Mouse (Mus musculus) activated CD4-positive, CD25-positive, alpha-beta regulatory T cell, adult 4 months (primary cell): Measurements from ENCODE around the gene Pmis2. TPM values are rescaled to one million over a fixed set of nuclear protein-coding genes. Genes with fewer than 3 reads are reported as not detected.

Experiments
- ATAC-seq: one replicate; pipeline ENCODE4 v1.8.0; 2017
- polyA plus RNA-seq, 2 experiments: library from polyadenylated mRNA; unstranded; fragments of 100-300 nt; shearing (Covaris generic); gene quantifications; one replicate each; pipeline ENCODE4 v1.2.1; 2017

Pmis2 gene
- polyA plus RNA-seq = not detected

- no peak for ATAC-seq
These were observed at the start of gene Pmis2 for GRCm38 (mm10) chr7:30671480-30671879. TSS of gene Pmis2 (minus strand) at chr7:30671605.

DNA sequence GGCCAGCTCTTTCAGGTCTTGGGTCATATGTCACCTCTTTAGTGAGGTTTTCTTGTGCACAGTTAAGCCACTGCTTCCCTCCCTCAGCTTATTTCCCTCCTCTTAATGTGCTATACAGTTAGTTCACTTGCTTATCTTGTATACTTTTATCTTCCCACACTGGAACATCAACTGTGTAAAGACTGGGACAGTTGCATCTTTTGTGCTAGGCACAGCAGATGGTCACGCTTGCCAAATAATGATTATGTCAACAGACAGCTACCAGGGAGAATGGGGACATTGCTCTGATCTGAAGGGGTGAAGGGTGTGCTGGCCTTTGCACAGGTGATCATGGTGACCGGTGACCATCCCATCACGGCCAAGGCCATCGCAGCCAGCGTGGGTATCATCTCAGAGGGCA, 48.3 kb upstream of the Pmis2 start:
- ATAC-seq = no peak

DNA sequence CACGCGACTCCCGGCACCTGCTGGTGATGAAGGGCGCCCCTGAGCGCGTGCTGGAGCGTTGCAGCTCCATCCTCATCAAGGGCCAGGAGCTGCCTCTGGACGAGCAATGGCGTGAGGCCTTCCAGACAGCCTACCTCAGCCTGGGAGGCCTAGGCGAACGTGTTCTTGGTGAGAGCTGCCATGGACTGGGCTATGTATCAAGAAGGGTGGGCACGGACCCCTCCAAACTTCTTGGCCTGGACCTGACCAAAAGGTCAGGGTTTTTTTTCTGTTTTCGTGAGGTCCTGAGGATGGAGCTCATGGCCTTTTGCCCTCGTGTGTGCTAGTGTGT, 46.3 kb upstream of the Pmis2 start:
- no peak for ATAC-seq

- ATAC-seq = peak; percentile 23
These were observed 45.8 kb upstream of the Pmis2 start for GRCm38 (mm10) chr7:30717006-30717715.

- ATAC-seq = no peak
These were observed 40.5 kb upstream of the Pmis2 start, which contains the start of gene Atp4a for GRCm38 (mm10) chr7:30711942-30712341. TSS of gene Atp4a (plus strand) at chr7:30712209.

- ATAC-seq = no peak
These were observed 36.0 kb upstream of the Pmis2 start for GRCm38 (mm10) chr7:30707441-30707840.

DNA sequence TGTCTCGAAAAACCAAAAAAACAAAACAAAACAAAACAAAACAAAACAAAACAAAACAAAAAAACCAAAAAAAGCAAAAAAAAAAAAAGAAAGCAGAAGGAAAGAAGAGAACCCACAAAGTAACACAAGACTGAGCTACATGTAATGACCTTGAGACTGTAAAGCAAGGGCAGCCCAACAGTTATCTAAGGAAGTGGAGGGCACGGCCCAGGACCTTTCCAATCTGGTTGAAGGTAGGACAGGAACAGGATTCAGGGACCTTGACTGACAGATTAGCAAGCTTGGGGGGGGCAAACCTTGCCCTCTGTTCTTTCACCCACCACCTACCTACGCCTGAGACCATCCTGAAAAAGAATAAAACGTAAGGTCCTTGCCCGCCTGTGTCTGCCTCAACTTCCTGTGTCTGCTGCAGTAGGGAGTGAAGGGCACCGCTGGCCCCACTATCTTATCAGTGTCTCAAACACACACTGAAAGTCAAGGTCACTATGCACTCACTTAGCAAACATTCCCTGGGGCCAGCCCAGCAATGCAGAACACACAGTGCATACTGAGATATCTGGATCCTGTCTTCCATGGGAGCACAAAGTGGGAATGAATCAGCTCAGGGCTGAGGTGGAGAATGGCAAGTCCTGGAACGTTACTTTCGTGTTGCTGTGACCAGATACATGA, 34.9 kb upstream of the Pmis2 start:
- no peak for ATAC-seq

GRCm38 (mm10) chr7:30698589-30698988, 27.2 kb upstream of the Pmis2 start, which contains the start of gene 2200002J24Rik:
TSS of gene 2200002J24Rik (plus strand) at chr7:30698926.
- no peak for ATAC-seq

- no peak for ATAC-seq
These were observed 26.7 kb upstream of the Pmis2 start for GRCm38 (mm10) chr7:30698101-30698500.

DNA sequence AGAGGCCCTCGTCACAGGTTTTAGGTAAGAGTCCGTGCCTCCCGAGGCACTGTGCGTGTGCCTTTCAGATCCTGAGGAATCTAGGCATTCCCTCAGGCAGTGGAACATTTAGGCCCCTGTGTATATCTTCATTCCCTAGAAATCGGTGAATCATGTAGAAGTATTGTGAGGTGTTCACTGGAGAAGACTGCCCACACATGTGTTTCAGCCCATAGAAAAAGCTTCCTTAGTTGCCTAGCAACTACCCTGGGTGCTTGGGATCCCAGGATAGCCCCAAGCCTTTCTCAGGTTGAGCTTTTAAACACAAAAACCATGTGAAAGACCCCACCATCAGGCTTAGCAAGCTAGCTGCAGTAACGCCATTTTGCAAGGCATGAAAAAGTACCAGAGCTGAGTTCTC, 16.9 kb upstream of the Pmis2 start:
- no peak for ATAC-seq

DNA sequence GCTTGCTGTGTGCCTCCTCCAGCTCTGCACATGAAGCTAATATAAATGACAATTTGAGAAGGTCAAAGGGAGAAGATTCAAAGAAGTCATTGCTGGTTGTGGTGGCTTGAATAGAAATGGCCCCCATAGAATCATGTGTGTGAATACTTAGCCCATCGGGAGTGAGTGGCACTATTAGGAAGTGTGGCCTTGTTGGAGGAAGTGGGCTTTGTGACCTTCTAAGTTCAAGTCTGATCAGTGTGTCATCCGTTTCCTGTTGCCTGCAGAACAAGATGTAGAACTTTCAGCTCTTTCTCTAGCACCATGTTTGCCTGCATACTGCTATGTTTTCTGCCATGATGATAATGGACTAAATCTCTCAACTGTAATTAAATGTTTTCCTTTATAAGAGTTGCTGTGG, 12.0 kb upstream of the Pmis2 start:
- no peak for ATAC-seq

DNA sequence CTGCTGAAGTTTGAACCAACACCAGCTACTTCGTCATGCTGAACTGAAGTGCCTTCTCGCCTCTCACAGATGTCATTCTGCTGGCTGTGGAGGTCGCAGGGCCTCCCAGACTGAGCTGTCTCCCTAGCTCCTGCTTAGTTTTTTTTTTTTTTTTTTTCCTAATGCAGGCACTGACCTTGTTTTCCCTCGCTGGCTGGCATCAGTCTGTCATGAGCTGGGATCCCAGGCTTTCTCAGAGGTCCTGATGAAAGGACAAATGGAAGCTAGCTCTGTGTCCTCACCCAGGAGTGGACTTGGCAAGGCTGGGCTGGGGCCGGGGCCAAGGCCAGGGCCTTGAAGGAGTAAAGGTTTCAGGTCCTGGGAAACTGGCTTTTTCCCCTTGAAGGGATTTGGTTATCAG, 10.5 kb upstream of the Pmis2 start:
- ATAC-seq = no peak

DNA sequence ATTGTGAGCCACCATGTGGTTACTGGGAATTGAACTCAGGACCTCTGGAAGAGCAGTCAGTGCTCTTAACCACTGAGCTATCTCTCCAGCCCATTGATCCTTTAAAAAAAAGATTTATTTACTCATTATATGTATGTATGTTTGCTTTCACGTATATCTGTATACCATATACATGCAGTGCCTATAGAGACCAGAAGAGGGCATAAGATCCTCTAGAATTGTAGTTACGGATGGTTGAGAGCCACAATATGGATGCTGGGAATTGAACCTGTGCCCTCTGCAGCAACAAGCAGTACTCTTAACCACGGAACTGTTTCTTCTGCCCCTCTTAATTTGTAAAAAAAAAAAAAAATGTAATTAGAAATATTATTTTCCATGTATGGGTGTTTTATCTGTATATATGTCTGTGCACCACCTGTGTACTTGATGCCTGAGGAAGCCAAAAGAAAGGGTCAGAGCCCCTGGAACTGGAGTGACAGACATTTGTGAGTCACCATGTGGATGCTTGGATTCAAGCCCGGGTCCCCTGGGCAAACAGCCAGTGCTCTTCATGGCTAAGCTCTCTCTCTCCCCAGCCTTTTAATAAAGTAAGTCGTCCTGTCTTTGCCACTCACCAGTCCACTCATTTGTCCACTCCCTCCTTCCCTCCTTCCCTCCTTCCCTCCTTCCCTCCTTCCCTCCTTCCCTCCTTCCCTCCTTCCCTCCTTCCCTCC, 7.0 kb upstream of the Pmis2 start:
- no peak for ATAC-seq

DNA sequence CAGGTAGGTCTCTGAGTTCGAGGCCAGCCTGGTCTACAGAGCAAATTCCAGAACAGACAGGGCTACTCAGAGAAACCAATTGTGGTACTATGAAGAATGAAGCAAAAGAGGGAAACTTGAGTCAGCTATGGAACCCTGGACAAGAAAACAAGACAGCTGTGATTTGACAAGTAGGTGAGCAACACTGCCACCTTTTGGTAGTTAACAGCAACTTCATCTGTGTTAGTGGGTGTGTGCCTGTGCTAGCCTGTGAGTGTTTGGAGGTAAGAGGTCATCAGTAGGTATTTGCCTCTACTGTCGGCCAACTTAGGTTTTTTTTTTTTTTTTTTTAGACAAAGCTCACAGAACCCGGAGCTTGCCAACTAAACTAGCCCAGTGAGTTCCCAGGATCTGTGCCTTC, 2.2 kb downstream of the Pmis2 start:
- no peak for ATAC-seq

DNA sequence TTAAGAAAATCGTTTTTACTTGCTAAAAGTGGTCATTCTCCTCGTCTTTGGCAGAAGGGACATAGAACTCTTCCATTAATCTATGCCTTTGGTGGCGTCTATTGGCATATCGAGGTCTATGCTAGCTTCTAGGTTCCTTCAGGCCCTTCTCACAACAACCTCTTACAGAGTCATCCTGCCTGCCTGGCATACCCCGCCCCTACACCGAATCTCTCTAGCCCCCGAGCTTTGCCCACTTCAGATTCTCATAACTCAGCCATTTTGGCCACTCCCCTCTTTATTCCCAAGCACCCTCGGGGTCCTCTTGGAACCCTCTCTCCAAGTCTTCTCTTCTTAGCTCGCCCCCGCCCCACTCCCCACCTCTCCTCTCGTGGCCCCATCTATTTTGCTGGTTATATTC, 6.1 kb downstream of the Pmis2 start:
- ATAC-seq = no peak

GRCm38 (mm10) chr7:30664529-30665200, 6.7 kb downstream of the Pmis2 start, which contains the start of gene Haus5:
TSS of gene Haus5 (minus strand) at chr7:30664994.
- ATAC-seq = peak; percentile 96

GRCm38 (mm10) chr7:30649591-30650540, 21.5 kb downstream of the Pmis2 start, which contains the start of gene Rbm42:
TSS of gene Rbm42 (minus strand) at chr7:30650317.
- ATAC-seq = peak; percentile 99

- no peak for ATAC-seq
These were observed 32.3 kb downstream of the Pmis2 start for GRCm38 (mm10) chr7:30639083-30639482.

GRCm38 (mm10) chr7:30636395-30636794, 35.0 kb downstream of the Pmis2 start:
- ATAC-seq = no peak

GRCm38 (mm10) chr7:30635752-30636151, 35.7 kb downstream of the Pmis2 start, which contains the start of gene Etv2:
TSS of gene Etv2 (minus strand) at chr7:30635852.
- ATAC-seq = no peak

- no peak for ATAC-seq
These were observed 36.8 kb downstream of the Pmis2 start for GRCm38 (mm10) chr7:30634621-30635020.
